Mouse (Mus musculus): ENCODE measurements around the gene Nek3.

- TF ChIP-seq CTCF (IDR thresholded peaks at IDR 0.05) (no peak), EP300 (IDR thresholded peaks at IDR 0.05) (no peak)
Observed at GRCm38 (mm10) chr8:22149643-22150344, 16.4 kb downstream of the Nek3 start.

Measured in lung, postnatal 0 days (tissue).